Mouse (Mus musculus): ENCODE results near the gene 4930556J24Rik. TPM values are rescaled to one million over a fixed set of nuclear protein-coding genes. Genes with fewer than 3 reads are reported as not detected.

The 4930556J24Rik gene
- total and polyA plus RNA-seq, 2 experiments from 2014 or later: not detected

DNA sequence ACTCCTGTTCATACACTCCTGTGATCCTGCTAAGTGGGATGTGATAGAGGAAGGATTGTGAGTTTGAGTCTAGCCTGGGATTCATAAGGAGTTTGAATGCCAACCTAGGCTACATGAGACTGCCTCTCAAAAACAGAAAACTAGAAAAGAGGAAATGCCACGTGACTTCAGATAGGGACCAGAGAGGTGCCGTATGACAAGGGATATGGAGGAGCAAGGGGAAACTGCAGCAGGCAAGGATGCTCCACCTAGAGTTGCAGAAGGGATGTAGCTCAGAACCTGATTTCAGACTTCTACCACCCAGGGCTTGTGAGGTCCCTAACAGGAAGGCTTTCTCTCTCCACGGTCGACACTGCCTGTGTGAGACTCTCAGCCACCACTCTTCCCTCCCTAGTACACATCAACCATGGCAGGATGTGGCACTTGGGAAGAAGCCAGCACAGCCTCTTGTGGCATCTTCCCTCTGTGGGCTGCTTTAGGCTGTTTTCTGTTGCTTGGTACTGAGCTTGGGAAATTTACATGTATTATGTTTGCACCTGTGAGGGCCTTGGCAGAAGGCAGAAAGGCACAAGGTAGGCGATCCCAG, 28.7 kb upstream of the 4930556J24Rik start:
- no peak overlapping the region for H3K9ac ChIP-seq (replicated peaks; ENCODE audit: low read depth, low read length)
- DNase-seq (ENCODE audit: low spot score) (no peak), ATAC-seq (ENCODE audit: insufficient read depth, low read depth) (no peak)
- H3K4me3 ChIP-seq (ENCODE audit: low read depth, low read length): no peak overlapping the region
- no peak overlapping the region for H3K27ac ChIP-seq (ENCODE audit: low read depth)
- H3K27me3 ChIP-seq (ENCODE audit: control insufficient read depth, insufficient read depth, low read length): peaks cover 6% of the 10 kb centered on the region; the same call in 1 of the 2 replicates
- H3K4me2 ChIP-seq (ENCODE audit: low read depth, low read length): no peak overlapping the region
- no peak for TF ChIP-seq CTCF (IDR thresholded peaks at IDR 0.05; ENCODE audit: low read depth)
- no peak for TF ChIP-seq EP300 (IDR thresholded peaks at IDR 0.05; ENCODE audit: low read depth)
- H3K36me3 ChIP-seq (replicated peaks; ENCODE audit: control insufficient read depth, insufficient read depth, low read length): no peaks in the 10 kb centered on the region
- 41% methylated on average over 5 of the region's 5 CpGs for WGBS
- H3K4me1 ChIP-seq (ENCODE audit: control insufficient read depth, insufficient read depth): no peaks in the 10 kb centered on the region
- no peaks in the 10 kb centered on the region for H3K9me3 ChIP-seq (replicated peaks; ENCODE audit: control insufficient read depth, low read length)

- Histone ChIP-seq H3K4me2 (ENCODE audit: low read depth, low read length) (no peak overlapping the region), H3K9ac (replicated peaks; ENCODE audit: low read depth, low read length) (no peak overlapping the region), H3K9me3 (replicated peaks; ENCODE audit: control insufficient read depth, low read length) (no peaks in the 10 kb centered on the region), H3K4me3 (ENCODE audit: low read depth, low read length) (no peak overlapping the region), H3K36me3 (replicated peaks; ENCODE audit: control insufficient read depth, insufficient read depth, low read length) (no peaks in the 10 kb centered on the region), H3K27ac (ENCODE audit: low read depth) (no peak overlapping the region), H3K4me1 (ENCODE audit: control insufficient read depth, insufficient read depth) (peaks cover 10% of the 10 kb centered on the region), H3K27me3 (ENCODE audit: control insufficient read depth, insufficient read depth, low read length) (peaks cover 42% of the 10 kb centered on the region)
- DNase-seq (ENCODE audit: low spot score) (peak; percentile 53), ATAC-seq (ENCODE audit: insufficient read depth, low read depth) (no peak)
- TF ChIP-seq EP300 (IDR thresholded peaks at IDR 0.05; ENCODE audit: low read depth) (no peak), CTCF (IDR thresholded peaks at IDR 0.05; ENCODE audit: low read depth) (peak; percentile 78)
- WGBS: 9% methylated on average over 5 of the region's 5 CpGs
Observed at GRCm38 (mm10) chr11:4001603-4002002, 25.0 kb upstream of the 4930556J24Rik start.

- no peaks in the 10 kb centered on the region for H3K9me3 ChIP-seq (replicated peaks; ENCODE audit: control insufficient read depth, low read length)
- H3K4me2 ChIP-seq (ENCODE audit: low read depth, low read length): no peak overlapping the region
- no peak for TF ChIP-seq EP300 (IDR thresholded peaks at IDR 0.05; ENCODE audit: low read depth)
- no peak for TF ChIP-seq CTCF (IDR thresholded peaks at IDR 0.05; ENCODE audit: low read depth)
- ATAC-seq (ENCODE audit: insufficient read depth, low read depth) (no peak), DNase-seq (ENCODE audit: low spot score) (no peak)
- peaks cover 10% of the 10 kb centered on the region for H3K4me1 ChIP-seq (ENCODE audit: control insufficient read depth, insufficient read depth)
- no peak overlapping the region for H3K4me3 ChIP-seq (ENCODE audit: low read depth, low read length)
- H3K36me3 ChIP-seq (replicated peaks; ENCODE audit: control insufficient read depth, insufficient read depth, low read length): no peaks in the 10 kb centered on the region
- no peak overlapping the region for H3K27ac ChIP-seq (ENCODE audit: low read depth)
- peaks cover 42% of the 10 kb centered on the region for H3K27me3 ChIP-seq (ENCODE audit: control insufficient read depth, insufficient read depth, low read length)
- WGBS: 73% methylated on average over 5 of the region's 5 CpGs
- H3K9ac ChIP-seq (replicated peaks; ENCODE audit: low read depth, low read length): no peak overlapping the region
Observed at GRCm38 (mm10) chr11:3999547-3999946, 23.0 kb upstream of the 4930556J24Rik start.

GRCm38 (mm10) chr11:3997978-3998720, 21.6 kb upstream of the 4930556J24Rik start:
- Histone ChIP-seq H3K27ac (ENCODE audit: low read depth) (no peak overlapping the region), H3K4me1 (ENCODE audit: control insufficient read depth, insufficient read depth) (peaks cover 10% of the 10 kb centered on the region), H3K4me3 (ENCODE audit: low read depth, low read length) (peak overlapping the region; percentile 36), H3K9me3 (replicated peaks; ENCODE audit: control insufficient read depth, low read length) (no peaks in the 10 kb centered on the region), H3K27me3 (ENCODE audit: control insufficient read depth, insufficient read depth, low read length) (peaks cover 42% of the 10 kb centered on the region), H3K4me2 (ENCODE audit: low read depth, low read length) (peak overlapping the region; percentile 54), H3K9ac (replicated peaks; ENCODE audit: low read depth, low read length) (no peak overlapping the region), H3K36me3 (replicated peaks; ENCODE audit: control insufficient read depth, insufficient read depth, low read length) (no peaks in the 10 kb centered on the region)
- DNase-seq (ENCODE audit: low spot score) (no peak), ATAC-seq (ENCODE audit: insufficient read depth, low read depth) (no peak; the same call in 1 of the 2 replicates)
- WGBS: 4% methylated on average over 66 of the region's 66 CpGs
- TF ChIP-seq CTCF (IDR thresholded peaks at IDR 0.05; ENCODE audit: low read depth): no peak
- TF ChIP-seq EP300 (IDR thresholded peaks at IDR 0.05; ENCODE audit: low read depth): no peak

GRCm38 (mm10) chr11:3996840-3997239, 20.3 kb upstream of the 4930556J24Rik start:
- Histone ChIP-seq H3K36me3 (replicated peaks; ENCODE audit: control insufficient read depth, insufficient read depth, low read length) (no peaks in the 10 kb centered on the region), H3K27me3 (ENCODE audit: control insufficient read depth, insufficient read depth, low read length) (peaks cover 42% of the 10 kb centered on the region), H3K9me3 (replicated peaks; ENCODE audit: control insufficient read depth, low read length) (no peaks in the 10 kb centered on the region), H3K4me1 (ENCODE audit: control insufficient read depth, insufficient read depth) (peaks cover 10% of the 10 kb centered on the region), H3K4me2 (ENCODE audit: low read depth, low read length) (no peak overlapping the region), H3K27ac (ENCODE audit: low read depth) (no peak overlapping the region), H3K4me3 (ENCODE audit: low read depth, low read length) (no peak overlapping the region), H3K9ac (replicated peaks; ENCODE audit: low read depth, low read length) (no peak overlapping the region)
- DNase-seq (ENCODE audit: low spot score): no peak
- WGBS: 81% methylated on average over 3 of the region's 3 CpGs
- no peak for ATAC-seq (ENCODE audit: insufficient read depth, low read depth)
- TF ChIP-seq CTCF (IDR thresholded peaks at IDR 0.05; ENCODE audit: low read depth) (no peak), EP300 (IDR thresholded peaks at IDR 0.05; ENCODE audit: low read depth) (no peak)

Data from heart, postnatal 0 days (tissue).